Mouse (Mus musculus) lung, embryonic 14.5 days (tissue): ENCODE data around the gene Mycn. TPM values are rescaled to one million over a fixed set of nuclear protein-coding genes. Genes with fewer than 3 reads are reported as not detected.

Experiments used
- ATAC-seq: fragments of 200-750 bp; cut with Nextera tagmentation; 2 replicates; pipeline ENCODE4 v1.8.0; 2017; ENCODE audit warnings: mild to moderate bottlenecking, moderate TSS enrichment, moderate library complexity; ENCODE audit not compliant: insufficient read depth
- DNase-seq: peaks from one replicate; pipeline ENCODE4 v3.0.0-alpha.2; 2015
- H3K27ac ChIP-seq: fragments of 300-500 bp; sonication (generic); 2 replicates; pipeline ENCODE4 v1.5.1; 2014; ENCODE audit warnings: low read depth, mild to moderate bottlenecking, moderate library complexity
- H3K27me3 ChIP-seq: fragments of 300-500 bp; sonication (generic); 2 replicates; pipeline ENCODE4 v1.6.1; 2014; ENCODE audit warnings: low read length, control low read depth; ENCODE audit not compliant: insufficient read depth
- H3K36me3 ChIP-seq: fragments of 300-500 bp; sonication (generic); 2 replicates; pipeline ENCODE4 v1.6.1; 2014; ENCODE audit warnings: control low read depth; ENCODE audit not compliant: insufficient read depth
- H3K4me1 ChIP-seq: fragments of 300-500 bp; sonication (generic); 2 replicates; pipeline ENCODE4 v1.6.1; 2014; ENCODE audit warnings: antibody characterized with exemption, control low read depth; ENCODE audit not compliant: insufficient read depth
- H3K4me2 ChIP-seq: fragments of 300-500 bp; sonication (generic); 2 replicates; pipeline ENCODE4 v1.6.1; 2014; ENCODE audit warnings: mild to moderate bottlenecking
- H3K4me3 ChIP-seq: fragments of 300-500 bp; sonication (generic); 2 replicates; pipeline ENCODE4 v1.5.1; 2014; ENCODE audit warnings: low read depth, low read length
- H3K9ac ChIP-seq: fragments of 300-500 bp; sonication (generic); 2 replicates; pipeline ENCODE4 v1.6.1; 2014
- H3K9me3 ChIP-seq: fragments of 300-500 bp; sonication (generic); 2 replicates; pipeline ENCODE4 v1.6.1; 2016; ENCODE audit warnings: low read depth, low read length, control low read depth
- CTCF ChIP-seq: IDR thresholded peaks from 2 replicates; pipeline ENCODE4 v1.5.1; 2016; ENCODE audit warnings: antibody characterized with exemption, low read depth
- WGBS: fragments of 180-500 bp; shearing (Covaris S2); extraction: QIAGEN DNeasy Blood & Tissue Kit; methylation state at CpG from one replicate; pipeline ENCODE4 v1.1.7; 2014; 5-methylcytosine and 5-hydroxymethylcytosine counted together
- polyA plus RNA-seq: library from polyadenylated mRNA; unstranded; fragments of >200 nt; fragmentation: Nextera tagmentation; extraction: Ambion mirVana; gene quantifications from 2 replicates; pipeline ENCODE4 v1.2.1, GENCODE M21; 2014

The Mycn gene
- polyA plus RNA-seq, 1 experiment from 2014 or later, result 70.7 TPM

GRCm38 (mm10) chr12:12926975-12927527 lies 14.7 kb downstream of the Mycn start:
- 86% methylated on average over 3 of the region's 3 CpGs for WGBS
- Histone ChIP-seq H3K36me3 (no peaks in the 10 kb centered on the region), H3K4me1 (no peaks in the 10 kb centered on the region), H3K27me3 (no peaks in the 10 kb centered on the region), H3K4me2 (no peak overlapping the region), H3K4me3 (no peak overlapping the region), H3K9me3 (no peaks in the 10 kb centered on the region), H3K9ac (no peak overlapping the region), H3K27ac (no peak overlapping the region)
- DNase-seq (no peak), ATAC-seq (no peak)
- no peak for TF ChIP-seq CTCF

GRCm38 (mm10) chr12:12924446-12924845 lies 17.3 kb downstream of the Mycn start:
- 82% methylated on average over 3 of the region's 3 CpGs for WGBS
- Histone ChIP-seq H3K36me3 (no peaks in the 10 kb centered on the region), H3K4me3 (no peak overlapping the region), H3K4me2 (no peak overlapping the region), H3K9me3 (no peaks in the 10 kb centered on the region), H3K9ac (no peak overlapping the region), H3K27me3 (no peaks in the 10 kb centered on the region), H3K27ac (no peak overlapping the region), H3K4me1 (no peaks in the 10 kb centered on the region; the same call in 1 of the 2 replicates)
- ATAC-seq (no peak), DNase-seq (no peak)
- TF ChIP-seq CTCF, result no peak

GRCm38 (mm10) chr12:12920166-12921157 lies 21.3 kb downstream of the Mycn start:
- no peaks in the 10 kb centered on the region; the same call in 1 of the 2 replicates for H3K4me1 ChIP-seq
- H3K4me3 ChIP-seq, result no peak overlapping the region
- 28% methylated on average over 12 of the region's 12 CpGs for WGBS
- H3K9me3 ChIP-seq, result no peaks in the 10 kb centered on the region
- no peak for TF ChIP-seq CTCF
- no peaks in the 10 kb centered on the region for H3K27me3 ChIP-seq
- H3K36me3 ChIP-seq, result no peaks in the 10 kb centered on the region
- H3K9ac ChIP-seq, result no peak overlapping the region
- DNase-seq, result no peak
- no peak for ATAC-seq
- no peak overlapping the region; the same call in 1 of the 2 replicates for H3K27ac ChIP-seq
- no peak overlapping the region for H3K4me2 ChIP-seq

- WGBS, result 18% methylated on average over 9 of the region's 9 CpGs
- no peak overlapping the region for H3K4me2 ChIP-seq
- TF ChIP-seq CTCF, result no peak
- no peaks in the 10 kb centered on the region; the same call in 1 of the 2 replicates for H3K4me1 ChIP-seq
- no peaks in the 10 kb centered on the region for H3K9me3 ChIP-seq
- ATAC-seq (peak; percentile 24; the same call in 1 of the 2 replicates), DNase-seq (no peak)
- H3K27ac ChIP-seq, result peak overlapping the region; percentile 13; the same call in 1 of the 2 replicates
- no peak overlapping the region for H3K9ac ChIP-seq
- no peaks in the 10 kb centered on the region for H3K27me3 ChIP-seq
- H3K4me3 ChIP-seq, result no peak overlapping the region
- no peaks in the 10 kb centered on the region for H3K36me3 ChIP-seq
Measured at GRCm38 (mm10) chr12:12916298-12916697, 25.4 kb downstream of the Mycn start.

GRCm38 (mm10) chr12:12910356-12910979 lies 31.2 kb downstream of the Mycn start:
- Histone ChIP-seq H3K9ac (no peak overlapping the region), H3K4me3 (no peak overlapping the region), H3K9me3 (no peaks in the 10 kb centered on the region), H3K4me1 (peaks cover 8% of the 10 kb centered on the region), H3K4me2 (no peak overlapping the region), H3K27me3 (no peaks in the 10 kb centered on the region), H3K27ac (peak overlapping the region; percentile 74), H3K36me3 (no peaks in the 10 kb centered on the region)
- WGBS, result 61% methylated on average over 11 of the region's 11 CpGs
- peak; percentile 63 for DNase-seq
- ATAC-seq, result peak; percentile 83
- no peak for TF ChIP-seq CTCF

GRCm38 (mm10) chr12:12909631-12910277 lies 32.0 kb downstream of the Mycn start:
- no peak for ATAC-seq
- peak overlapping the region; percentile 74 for H3K27ac ChIP-seq
- WGBS, result 50% methylated on average over 16 of the region's 16 CpGs

More at GRCm38 (mm10) chr12:12909631-12910277, 32.0 kb downstream of the Mycn start:
- no peaks in the 10 kb centered on the region for H3K36me3 ChIP-seq
- DNase-seq, result no peak
- H3K27me3 ChIP-seq, result no peaks in the 10 kb centered on the region
- no peak overlapping the region for H3K9ac ChIP-seq
- peaks cover 10% of the 10 kb centered on the region for H3K4me1 ChIP-seq
- H3K9me3 ChIP-seq, result no peaks in the 10 kb centered on the region
- TF ChIP-seq CTCF, result no peak
- no peak overlapping the region for H3K4me2 ChIP-seq
- H3K4me3 ChIP-seq, result no peak overlapping the region
